Mouse (Mus musculus) forebrain, embryonic 12.5 days (tissue): ENCODE measurements at regions not wholly inside any gene's neighbourhood (a gene's known extent, or its start where the extent isn't known, plus 50 kb on each side); places are given as distances from the start of the nearest gene placed in this dataset.

Experiments
- ATAC-seq: fragments of 200-750 bp; cut with Nextera tagmentation; 2 replicates; pipeline ENCODE4 v1.8.0; 2017; ENCODE audit warnings: moderate TSS enrichment; ENCODE audit not compliant: low FRiP score
- H3K27ac ChIP-seq: fragments of 300-500 bp; sonication (generic); 2 replicates; pipeline ENCODE4 v1.5.1; 2016; ENCODE audit warnings: mild to moderate bottlenecking
- H3K27me3 ChIP-seq: fragments of 300-500 bp; sonication (generic); 2 replicates; pipeline ENCODE4 v1.6.1; 2016; ENCODE audit warnings: mild to moderate bottlenecking
- H3K36me3 ChIP-seq: fragments of 300-500 bp; sonication (generic); replicated peaks from 2 replicates; pipeline ENCODE4 v1.6.1; 2016; ENCODE audit warnings: mild to moderate bottlenecking
- H3K4me1 ChIP-seq: fragments of 300-500 bp; sonication (generic); 2 replicates; pipeline ENCODE4 v1.6.1; 2016
- H3K4me2 ChIP-seq: fragments of 300-500 bp; sonication (generic); 2 replicates; pipeline ENCODE4 v1.6.1; 2016; ENCODE audit warnings: mild to moderate bottlenecking, moderate library complexity
- H3K4me3 ChIP-seq: fragments of 300-500 bp; sonication (generic); replicated peaks from 2 replicates; pipeline ENCODE4 v1.5.1; 2016; ENCODE audit warnings: mild to moderate bottlenecking
- H3K9ac ChIP-seq: fragments of 300-500 bp; sonication (generic); 2 replicates; pipeline ENCODE4 v1.6.1; 2016; ENCODE audit warnings: mild to moderate bottlenecking
- H3K9me3 ChIP-seq: fragments of 300-500 bp; sonication (generic); 2 replicates; pipeline ENCODE4 v1.6.1; 2016
- WGBS: fragments of 180-500 bp; shearing (Covaris S2); methylation state at CpG from one replicate; pipeline ENCODE4 v1.1.7; 2016; 5-methylcytosine and 5-hydroxymethylcytosine counted together

GRCm38 (mm10) chr2:55687345-55687744, 251.6 kb downstream of the Kcnj3 start:
- no peak overlapping the region for H3K27ac ChIP-seq
- H3K4me2 ChIP-seq, result no peak overlapping the region
- 91% methylated on average over 4 of the region's 4 CpGs for WGBS
- H3K4me1 ChIP-seq, result no peaks in the 10 kb centered on the region
- no peaks in the 10 kb centered on the region for H3K9me3 ChIP-seq
- H3K36me3 ChIP-seq, result no peaks in the 10 kb centered on the region
- H3K4me3 ChIP-seq, result no peak overlapping the region
- H3K9ac ChIP-seq, result no peak overlapping the region
- no peak for ATAC-seq
- no peaks in the 10 kb centered on the region for H3K27me3 ChIP-seq

GRCm38 (mm10) chr2:55692902-55693870, 257.4 kb downstream of the Kcnj3 start:
- H3K9ac ChIP-seq, result no peak overlapping the region
- no peak overlapping the region for H3K27ac ChIP-seq
- no peaks in the 10 kb centered on the region for H3K9me3 ChIP-seq
- H3K27me3 ChIP-seq, result no peaks in the 10 kb centered on the region
- H3K4me3 ChIP-seq, result no peak overlapping the region
- ATAC-seq, result peak; percentile 85
- no peaks in the 10 kb centered on the region for H3K36me3 ChIP-seq
- no peak overlapping the region for H3K4me2 ChIP-seq
- 42% methylated on average over 2 of the region's 2 CpGs for WGBS
- H3K4me1 ChIP-seq, result peaks cover 5% of the 10 kb centered on the region

- Histone ChIP-seq H3K4me1 (no peaks in the 10 kb centered on the region), H3K4me3 (no peak overlapping the region), H3K27me3 (no peaks in the 10 kb centered on the region), H3K9me3 (no peaks in the 10 kb centered on the region), H3K36me3 (no peaks in the 10 kb centered on the region), H3K9ac (no peak overlapping the region), H3K27ac (no peak overlapping the region), H3K4me2 (no peak overlapping the region)
- no peak for ATAC-seq
- 98% methylated on average over 1 of the region's 1 CpGs for WGBS
These were observed 263.9 kb downstream of the Kcnj3 start for GRCm38 (mm10) chr2:55699705-55700104.
